Mouse (Mus musculus) C2C12 (cell line): ENCODE measurements around the gene Tgfbi. TPM values are rescaled to one million over a fixed set of nuclear protein-coding genes. Genes with fewer than 3 reads are reported as not detected.
A peak's percentile ranks its signal among the peaks of the same experiment; 100 is the strongest.

Experiments
- H3K27me3 ChIP-seq: one replicate; pipeline ENCODE4 v1.6.1; 2011; ENCODE audit not compliant: control insufficient read depth, insufficient read depth, insufficient read length
- H3K36me3 ChIP-seq: one replicate; pipeline ENCODE4 v1.6.1; 2011; ENCODE audit not compliant: control insufficient read depth, insufficient read depth
- H3K4me3 ChIP-seq: one replicate; pipeline ENCODE4 v1.5.1; 2011; ENCODE audit warnings: mild to moderate bottlenecking, control low read depth; ENCODE audit not compliant: poor library complexity, insufficient read depth, severe bottlenecking
- H3K79me2 ChIP-seq: one replicate; pipeline ENCODE4 v1.6.1; 2011; ENCODE audit not compliant: control insufficient read depth, insufficient read depth
- H3K79me3 ChIP-seq: one replicate; pipeline ENCODE4 v1.6.1; 2011; ENCODE audit warnings: low read depth, control low read depth
- H3ac ChIP-seq: one replicate; pipeline ENCODE3; 2011; ENCODE audit warnings: low read depth; ENCODE audit not compliant: control insufficient read depth, insufficient read length
- CEBPB ChIP-seq: IDR thresholded peaks from one replicate; pipeline ENCODE4 v1.6.1; 2011; ENCODE audit warnings: low read depth, mild to moderate bottlenecking, control low read depth, moderate library complexity
- CTCF ChIP-seq: IDR thresholded peaks from one replicate; pipeline ENCODE4 v1.5.1; 2011; ENCODE audit not compliant: control insufficient read depth, insufficient read depth, insufficient read length
- FOSL1 ChIP-seq: IDR thresholded peaks from one replicate; pipeline ENCODE4 v1.8.0; 2011; ENCODE audit warnings: mild to moderate bottlenecking, low read length; ENCODE audit not compliant: poor library complexity, insufficient read depth, severe bottlenecking
- MAX ChIP-seq: IDR thresholded peaks from one replicate; pipeline ENCODE4 v1.6.1; 2011; ENCODE audit warnings: mild to moderate bottlenecking, control low read depth
- MYOD1 ChIP-seq: IDR thresholded peaks from one replicate; pipeline ENCODE4 v1.6.1; 2011; ENCODE audit warnings: low read depth; ENCODE audit not compliant: control insufficient read depth, insufficient read length
- MYOG ChIP-seq: IDR thresholded peaks from one replicate; pipeline ENCODE4 v1.6.1; 2011; ENCODE audit not compliant: control insufficient read depth, insufficient read length; ENCODE audit errors: extremely low read depth
- USF1 ChIP-seq: IDR thresholded peaks from one replicate; pipeline ENCODE4 v1.6.1; 2011; ENCODE audit warnings: low read depth, mild to moderate bottlenecking, control low read depth, moderate library complexity
- polyA plus RNA-seq: library from polyadenylated mRNA; unstranded; fragments of >200 nt; fragmentation: generic; extraction: Trizol; gene quantifications from one replicate; pipeline ENCODE4 v1.2.1, GENCODE M21; 2012; ENCODE audit warnings: missing spikeins

Gene Tgfbi
- polyA plus RNA-seq, 1 experiment: 0.48 TPM

DNA sequence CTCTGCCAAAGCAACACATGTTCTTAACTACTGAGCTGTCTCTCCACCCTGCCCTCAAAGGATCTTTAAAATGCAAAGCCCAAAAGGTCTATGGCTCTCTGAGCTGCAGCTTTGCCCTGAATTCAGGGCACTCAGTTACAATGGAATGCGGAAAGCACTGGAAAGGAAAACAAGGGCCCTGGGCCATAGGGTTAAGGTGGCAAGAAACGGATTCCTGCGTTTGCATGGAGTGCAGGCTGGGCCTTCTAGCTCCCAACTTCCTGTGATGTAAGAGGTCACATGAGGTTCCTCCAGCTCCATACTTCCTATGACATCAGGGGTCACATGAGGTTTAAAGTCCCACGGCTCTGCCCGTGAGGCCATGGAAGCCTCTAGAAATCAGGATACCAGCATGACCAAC, 44.9 kb downstream of the Tgfbi start:
- H3K79me2 ChIP-seq: no peaks in the 10 kb centered on the region
- no peaks in the 10 kb centered on the region for H3K36me3 ChIP-seq
- no peak overlapping the region for H3ac ChIP-seq
- no peak overlapping the region for H3K4me3 ChIP-seq
- no peak for TF ChIP-seq USF1
- TF ChIP-seq CEBPB: no peak
- no peak for TF ChIP-seq FOSL1
- TF ChIP-seq MYOG: no peak
- TF ChIP-seq CTCF: no peak
- no peak for TF ChIP-seq MYOD1
- TF ChIP-seq MAX: no peak
- H3K27me3 ChIP-seq: no peaks in the 10 kb centered on the region
- H3K79me3 ChIP-seq: no peaks in the 10 kb centered on the region

DNA sequence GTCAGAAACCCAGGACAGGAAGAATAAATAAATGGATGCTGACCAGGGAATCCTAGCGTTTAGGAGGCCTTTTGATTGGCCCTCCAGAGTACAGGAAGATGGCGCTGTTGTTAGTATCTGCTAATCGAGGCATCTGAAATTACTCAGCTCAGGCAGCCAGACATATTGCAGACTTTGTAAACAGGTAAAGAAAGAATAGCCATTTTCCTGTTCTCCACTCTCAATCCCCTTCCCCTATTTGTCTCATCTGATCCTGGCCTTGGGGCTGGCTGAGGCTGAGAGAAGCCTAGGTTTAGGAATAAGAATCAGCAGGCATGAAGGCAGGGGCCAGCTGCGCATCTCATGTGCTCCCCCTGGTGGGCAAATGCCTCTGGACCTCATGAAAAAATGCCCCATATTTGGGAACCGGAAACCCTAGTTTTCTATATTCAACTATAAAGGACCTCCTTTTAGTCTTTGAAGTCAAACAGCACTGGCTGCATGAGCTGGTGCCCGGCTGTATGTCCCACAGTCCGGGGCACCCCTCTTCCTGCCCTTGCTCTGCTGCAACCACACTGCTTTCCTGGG, 48.7 kb downstream of the Tgfbi start:
- Histone ChIP-seq H3K4me3 (no peak overlapping the region), H3ac (no peak overlapping the region), H3K36me3 (no peaks in the 10 kb centered on the region), H3K27me3 (no peaks in the 10 kb centered on the region), H3K79me3 (no peaks in the 10 kb centered on the region), H3K79me2 (no peaks in the 10 kb centered on the region)
- TF ChIP-seq CTCF (peak; percentile 31), MAX (no peak)

DNA sequence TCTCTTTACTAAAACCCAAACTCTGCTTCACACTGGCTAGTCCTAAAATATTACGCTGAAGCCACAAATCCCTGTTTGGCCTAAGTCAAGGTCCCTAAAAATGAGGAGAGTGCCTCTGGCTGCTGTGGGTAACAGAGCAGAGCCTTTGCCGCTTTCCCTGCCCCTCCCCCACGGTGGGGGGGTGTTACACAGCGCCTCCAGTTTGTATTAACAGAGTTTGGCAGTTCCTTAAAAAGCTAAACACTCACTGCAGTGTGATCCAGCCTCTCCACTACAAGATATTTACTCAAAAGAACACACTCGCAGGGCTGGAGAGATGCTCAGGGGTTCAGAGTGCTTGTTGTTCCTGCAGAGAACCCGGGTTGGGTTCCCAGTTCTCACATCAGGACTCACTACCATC, 49.6 kb downstream of the Tgfbi start:
- Histone ChIP-seq H3K36me3 (no peaks in the 10 kb centered on the region), H3K27me3 (no peaks in the 10 kb centered on the region), H3K4me3 (no peak overlapping the region), H3K79me2 (no peaks in the 10 kb centered on the region), H3ac (no peak overlapping the region), H3K79me3 (no peaks in the 10 kb centered on the region)
- TF ChIP-seq FOSL1 (no peak), MAX (no peak), CTCF (no peak), MYOD1 (no peak), CEBPB (no peak), MYOG (no peak), USF1 (no peak)

DNA sequence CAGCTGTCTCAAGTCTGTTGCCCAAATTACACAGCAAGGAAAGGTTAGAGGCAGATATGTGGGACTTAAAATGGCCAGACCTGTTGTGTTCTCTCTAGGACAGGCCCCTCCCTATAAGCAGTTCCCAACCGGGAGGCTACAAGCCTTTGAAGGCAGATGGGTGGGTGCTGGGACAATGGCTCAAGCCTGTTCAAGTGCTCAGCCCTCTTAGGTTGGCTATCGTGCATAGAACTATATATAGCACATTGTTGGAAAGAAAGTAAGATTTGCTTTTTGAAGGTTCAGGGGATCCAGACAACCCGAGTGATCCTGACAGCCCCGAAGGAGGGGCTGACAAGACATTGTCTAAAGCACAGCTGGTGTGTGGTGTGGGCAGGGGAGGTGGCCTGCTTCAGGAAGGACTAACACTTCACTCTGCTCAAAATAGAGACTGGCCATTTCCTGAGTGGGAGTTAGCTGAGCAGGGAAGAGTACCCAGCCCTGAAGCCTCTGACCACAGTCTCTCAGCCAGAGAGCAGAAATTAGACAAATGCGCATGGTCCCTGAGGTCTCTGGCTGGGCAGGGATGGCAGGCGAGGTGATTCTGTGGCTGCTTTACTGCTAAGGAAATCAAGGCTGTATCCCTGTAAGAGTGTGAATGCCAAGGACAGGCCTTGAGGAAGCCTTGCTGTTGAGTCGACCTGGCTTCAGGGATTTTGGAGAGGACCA, 52.7 kb downstream of the Tgfbi start:
- Histone ChIP-seq H3K36me3 (no peaks in the 10 kb centered on the region), H3ac (no peak overlapping the region), H3K79me3 (no peaks in the 10 kb centered on the region), H3K27me3 (no peaks in the 10 kb centered on the region), H3K79me2 (no peaks in the 10 kb centered on the region), H3K4me3 (no peak overlapping the region)
- TF ChIP-seq MAX: no peak

DNA sequence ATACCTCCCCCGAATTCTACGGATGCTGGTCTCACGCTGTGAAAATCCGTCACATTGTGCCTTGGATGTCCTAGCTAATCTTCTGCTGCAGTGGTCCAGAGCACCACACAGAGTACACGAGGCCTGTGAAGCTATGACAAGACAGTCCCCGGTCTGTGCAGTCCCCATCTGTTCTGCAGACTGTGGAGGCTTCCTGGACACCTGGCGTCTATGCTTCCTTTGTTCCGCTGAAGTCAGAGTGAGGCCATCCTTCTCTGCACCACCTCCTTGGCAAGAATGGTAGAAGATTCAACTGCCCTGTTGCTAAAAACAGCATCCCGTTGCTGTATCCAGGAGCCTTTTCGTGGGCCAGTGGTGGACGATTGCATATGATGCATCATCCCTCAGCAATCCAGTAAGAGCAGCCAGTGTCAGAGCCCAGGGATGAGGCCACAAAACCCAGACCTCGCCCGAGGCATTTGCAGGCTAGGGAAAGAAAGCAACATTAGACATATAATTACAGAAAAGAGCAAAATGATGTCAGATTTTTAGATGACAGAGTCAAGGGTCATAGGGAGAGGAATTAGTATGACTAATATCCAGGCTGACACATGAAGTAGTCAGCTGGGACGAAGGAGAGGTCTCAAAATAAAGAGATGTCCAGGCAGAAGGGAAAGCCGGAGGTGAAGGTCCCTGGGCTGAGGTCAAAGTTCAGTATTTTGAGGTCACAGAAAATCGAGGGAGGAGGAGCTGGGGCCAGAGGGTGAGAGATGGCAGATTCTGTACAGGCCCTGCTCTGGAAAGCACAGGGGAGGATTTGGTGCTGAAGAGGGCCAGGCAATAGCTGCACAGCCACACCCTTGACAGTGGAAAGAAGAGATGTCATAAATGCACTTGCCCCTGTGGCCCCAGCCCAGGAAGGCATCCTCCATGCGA, 55.2 kb downstream of the Tgfbi start:
- TF ChIP-seq MYOD1 (peak; percentile 42), USF1 (no peak), CEBPB (peak; percentile 23), MAX (no peak), FOSL1 (no peak), MYOG (no peak), CTCF (no peak)
- no peaks in the 10 kb centered on the region for H3K79me3 ChIP-seq

DNA sequence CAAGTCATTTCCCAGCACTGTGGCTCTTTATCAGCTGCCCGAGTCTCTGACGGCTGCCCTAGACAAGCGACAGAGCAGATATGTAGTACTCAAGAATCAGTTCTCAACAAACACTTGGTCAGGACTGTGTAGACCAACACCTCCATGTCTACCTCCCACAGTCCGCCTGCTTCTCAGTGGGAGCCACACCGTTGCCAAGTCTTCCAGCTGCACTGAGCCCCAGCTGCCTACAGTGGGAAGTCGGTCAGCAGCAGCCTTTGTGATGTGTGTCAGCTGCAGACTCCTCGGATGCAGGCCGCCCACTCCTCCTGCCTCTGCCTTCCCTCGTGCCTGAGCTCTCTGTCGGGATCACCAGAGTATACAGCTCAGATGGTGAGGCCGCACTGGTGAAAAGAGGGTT, 61.9 kb downstream of the Tgfbi start:
- Histone ChIP-seq H3K27me3 (no peaks in the 10 kb centered on the region), H3K79me3 (no peaks in the 10 kb centered on the region), H3K36me3 (no peaks in the 10 kb centered on the region), H3K79me2 (no peaks in the 10 kb centered on the region), H3ac (no peak overlapping the region), H3K4me3 (no peak overlapping the region)
- TF ChIP-seq MYOG (no peak), FOSL1 (no peak)

More for the DNA sequence above, 55.2 kb downstream of the Tgfbi start:
- Histone ChIP-seq H3K79me2 (no peaks in the 10 kb centered on the region), H3K36me3 (no peaks in the 10 kb centered on the region), H3ac (no peak overlapping the region), H3K27me3 (no peaks in the 10 kb centered on the region), H3K4me3 (no peak overlapping the region)
